Mouse (Mus musculus) heart, embryonic 15.5 days (tissue): ENCODE measurements around the gene Cd300lb. TPM values are rescaled to one million over a fixed set of nuclear protein-coding genes. Genes with fewer than 3 reads are reported as not detected.
A peak's percentile ranks its signal among the peaks of the same experiment; 100 is the strongest.

Experiments used
- ATAC-seq: fragments of 200-750 bp; cut with Nextera tagmentation; replicated peaks from 2 replicates; pipeline ENCODE4 v1.8.0; 2017; ENCODE audit warnings: low read depth, moderate TSS enrichment; ENCODE audit not compliant: insufficient number of reproducible peaks, insufficient read depth, low FRiP score
- H3K27ac ChIP-seq: fragments of 300-500 bp; sonication (generic); 2 replicates; pipeline ENCODE4 v1.5.1; 2015; ENCODE audit warnings: mild to moderate bottlenecking, inconsistent platforms
- H3K27me3 ChIP-seq: fragments of 300-500 bp; sonication (generic); 2 replicates; pipeline ENCODE4 v1.6.1; 2015; ENCODE audit warnings: inconsistent platforms
- H3K36me3 ChIP-seq: fragments of 300-500 bp; sonication (generic); 2 replicates; pipeline ENCODE4 v1.6.1; 2015; ENCODE audit warnings: mild to moderate bottlenecking, inconsistent platforms
- H3K4me1 ChIP-seq: fragments of 300-500 bp; sonication (generic); replicated peaks from 2 replicates; pipeline ENCODE4 v1.6.1; 2015; ENCODE audit warnings: inconsistent platforms
- H3K4me2 ChIP-seq: fragments of 300-500 bp; sonication (generic); 2 replicates; pipeline ENCODE4 v1.6.1; 2015; ENCODE audit warnings: inconsistent platforms, mild to moderate bottlenecking, moderate library complexity
- H3K4me3 ChIP-seq: fragments of 300-500 bp; sonication (generic); 2 replicates; pipeline ENCODE4 v1.5.1; 2015; ENCODE audit warnings: mild to moderate bottlenecking, inconsistent platforms
- H3K9ac ChIP-seq: fragments of 300-500 bp; sonication (generic); 2 replicates; pipeline ENCODE4 v1.6.1; 2015; ENCODE audit warnings: mild to moderate bottlenecking, inconsistent platforms
- H3K9me3 ChIP-seq: fragments of 300-500 bp; sonication (generic); replicated peaks from 2 replicates; pipeline ENCODE4 v1.6.1; 2016; ENCODE audit warnings: inconsistent platforms
- WGBS: fragments of 180-500 bp; shearing (Covaris S2); methylation state at CpG from one replicate; pipeline ENCODE4 v1.1.7; 2015; ENCODE audit warnings: mixed read lengths; 5-methylcytosine and 5-hydroxymethylcytosine counted together
- polyA plus RNA-seq: library from polyadenylated mRNA; unstranded; fragments of >200 nt; fragmentation: Nextera tagmentation; extraction: Ambion mirVana; gene quantifications from 2 replicates; pipeline ENCODE4 v1.2.1, GENCODE M21; 2015

The Cd300lb gene
- polyA plus RNA-seq, 1 experiment from 2014 or later = 0.34 TPM

GRCm38 (mm10) chr11:114883251-114883789 lies 50.9 kb downstream of the Cd300lb start:
- H3K27me3 ChIP-seq = no peaks in the 10 kb centered on the region
- no peak overlapping the region for H3K4me2 ChIP-seq
- no peak for ATAC-seq
- no peak overlapping the region for H3K9ac ChIP-seq
- WGBS = 85% methylated on average over 4 of the region's 4 CpGs
- H3K27ac ChIP-seq = no peak overlapping the region
- H3K36me3 ChIP-seq = no peaks in the 10 kb centered on the region
- H3K9me3 ChIP-seq = no peaks in the 10 kb centered on the region
- peaks cover 9% of the 10 kb centered on the region; the same call in 1 of the 2 replicates for H3K4me1 ChIP-seq
- no peak overlapping the region for H3K4me3 ChIP-seq

DNA sequence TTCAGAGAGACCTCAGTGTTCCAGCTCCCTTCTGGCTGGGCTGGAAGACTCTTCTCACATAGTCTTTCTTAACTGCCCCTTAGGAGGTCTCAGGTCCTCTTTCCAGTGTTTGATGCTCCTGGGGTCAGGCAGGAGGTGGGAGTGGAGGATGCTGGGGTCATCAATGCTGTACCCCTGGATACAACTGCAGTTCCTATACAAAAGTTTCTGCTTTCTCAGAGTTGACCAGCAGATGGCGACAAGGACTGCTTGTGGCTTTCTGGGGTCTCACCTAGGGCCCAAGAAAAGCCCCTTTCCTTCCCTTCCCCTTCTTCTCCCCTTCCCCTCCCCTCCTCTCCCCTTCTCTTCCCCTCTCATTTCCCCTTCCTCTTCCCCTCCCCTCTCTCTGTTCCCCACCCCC lies 53.6 kb downstream of the Cd300lb start:
- Histone ChIP-seq H3K4me2 (no peak overlapping the region), H3K9me3 (no peaks in the 10 kb centered on the region), H3K27ac (no peak overlapping the region), H3K36me3 (no peaks in the 10 kb centered on the region), H3K4me3 (no peak overlapping the region), H3K9ac (no peak overlapping the region), H3K27me3 (no peaks in the 10 kb centered on the region), H3K4me1 (peaks cover 9% of the 10 kb centered on the region; the same call in 1 of the 2 replicates)
- 4% methylated on average over 1 of the region's 1 CpGs for WGBS
- ATAC-seq = no peak

GRCm38 (mm10) chr11:114880185-114880584 lies 54.0 kb downstream of the Cd300lb start:
- H3K27ac ChIP-seq = no peak overlapping the region
- ATAC-seq = no peak
- H3K4me1 ChIP-seq = peaks cover 12% of the 10 kb centered on the region; the same call in 1 of the 2 replicates
- H3K9me3 ChIP-seq = no peaks in the 10 kb centered on the region
- no peak overlapping the region for H3K4me2 ChIP-seq
- no peak overlapping the region for H3K4me3 ChIP-seq
- H3K36me3 ChIP-seq = no peaks in the 10 kb centered on the region
- no peak overlapping the region for H3K9ac ChIP-seq
- no peaks in the 10 kb centered on the region for H3K27me3 ChIP-seq

- no peak overlapping the region for H3K4me2 ChIP-seq
- no peak overlapping the region for H3K9ac ChIP-seq
- 59% methylated on average over 2 of the region's 2 CpGs for WGBS
- H3K4me3 ChIP-seq = no peak overlapping the region
- no peaks in the 10 kb centered on the region for H3K9me3 ChIP-seq
- no peaks in the 10 kb centered on the region for H3K27me3 ChIP-seq
- no peaks in the 10 kb centered on the region for H3K36me3 ChIP-seq
- H3K4me1 ChIP-seq = peaks cover 9% of the 10 kb centered on the region; the same call in 1 of the 2 replicates
- H3K27ac ChIP-seq = no peak overlapping the region
- no peak for ATAC-seq
Observed at GRCm38 (mm10) chr11:114879666-114880065, 54.5 kb downstream of the Cd300lb start.

GRCm38 (mm10) chr11:114877145-114877544 lies 57.0 kb downstream of the Cd300lb start:
- Histone ChIP-seq H3K9ac (no peak overlapping the region), H3K27ac (no peak overlapping the region), H3K27me3 (no peaks in the 10 kb centered on the region), H3K9me3 (no peaks in the 10 kb centered on the region), H3K36me3 (no peaks in the 10 kb centered on the region), H3K4me3 (no peak overlapping the region), H3K4me1 (peaks cover 14% of the 10 kb centered on the region), H3K4me2 (no peak overlapping the region)
- ATAC-seq = no peak
- WGBS = 27% methylated on average over 3 of the region's 3 CpGs

DNA sequence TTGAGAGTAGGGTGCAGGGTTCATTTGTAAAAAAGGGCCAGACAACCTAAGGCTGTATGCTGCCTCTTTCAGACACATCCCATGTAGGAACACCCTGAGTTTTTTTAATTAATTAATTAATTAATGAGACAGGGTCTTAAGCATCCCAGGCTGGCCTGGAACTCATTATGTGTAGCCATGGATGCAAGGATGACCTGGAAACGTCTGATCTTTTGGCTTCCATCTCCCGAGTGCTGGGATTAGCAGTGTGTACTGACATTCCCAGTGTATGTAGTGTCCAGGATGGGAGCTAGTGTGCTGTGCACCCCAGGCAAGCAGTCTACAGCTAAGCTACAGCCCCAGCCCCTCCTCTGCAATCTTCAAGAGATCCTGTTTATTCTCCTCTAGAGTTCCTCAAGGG lies 57.6 kb downstream of the Cd300lb start:
- 38% methylated on average over 2 of the region's 2 CpGs for WGBS
- H3K27me3 ChIP-seq = no peaks in the 10 kb centered on the region
- no peak overlapping the region for H3K27ac ChIP-seq
- ATAC-seq = no peak
- no peak overlapping the region for H3K4me3 ChIP-seq
- no peak overlapping the region for H3K9ac ChIP-seq
- H3K36me3 ChIP-seq = no peaks in the 10 kb centered on the region
- no peak overlapping the region for H3K4me2 ChIP-seq
- peaks cover 14% of the 10 kb centered on the region for H3K4me1 ChIP-seq
- no peaks in the 10 kb centered on the region for H3K9me3 ChIP-seq

GRCm38 (mm10) chr11:114876176-114876575 lies 58.0 kb downstream of the Cd300lb start:
- ATAC-seq = no peak
- no peak overlapping the region for H3K27ac ChIP-seq
- no peak overlapping the region for H3K4me2 ChIP-seq

GRCm38 (mm10) chr11:114875301-114875801 lies 58.8 kb downstream of the Cd300lb start:
- WGBS = 30% methylated on average over 9 of the region's 9 CpGs
- Histone ChIP-seq H3K27me3 (no peaks in the 10 kb centered on the region), H3K9ac (no peak overlapping the region), H3K9me3 (no peaks in the 10 kb centered on the region), H3K27ac (no peak overlapping the region), H3K4me3 (no peak overlapping the region), H3K4me2 (no peak overlapping the region), H3K36me3 (no peaks in the 10 kb centered on the region), H3K4me1 (peaks cover 14% of the 10 kb centered on the region)
- ATAC-seq = no peak

More at GRCm38 (mm10) chr11:114876176-114876575, 58.0 kb downstream of the Cd300lb start:
- peaks cover 14% of the 10 kb centered on the region for H3K4me1 ChIP-seq
- no peak overlapping the region for H3K9ac ChIP-seq
- no peaks in the 10 kb centered on the region for H3K27me3 ChIP-seq
- no peaks in the 10 kb centered on the region for H3K9me3 ChIP-seq
- 56% methylated on average over 7 of the region's 7 CpGs for WGBS
- no peaks in the 10 kb centered on the region for H3K36me3 ChIP-seq
- no peak overlapping the region for H3K4me3 ChIP-seq

DNA sequence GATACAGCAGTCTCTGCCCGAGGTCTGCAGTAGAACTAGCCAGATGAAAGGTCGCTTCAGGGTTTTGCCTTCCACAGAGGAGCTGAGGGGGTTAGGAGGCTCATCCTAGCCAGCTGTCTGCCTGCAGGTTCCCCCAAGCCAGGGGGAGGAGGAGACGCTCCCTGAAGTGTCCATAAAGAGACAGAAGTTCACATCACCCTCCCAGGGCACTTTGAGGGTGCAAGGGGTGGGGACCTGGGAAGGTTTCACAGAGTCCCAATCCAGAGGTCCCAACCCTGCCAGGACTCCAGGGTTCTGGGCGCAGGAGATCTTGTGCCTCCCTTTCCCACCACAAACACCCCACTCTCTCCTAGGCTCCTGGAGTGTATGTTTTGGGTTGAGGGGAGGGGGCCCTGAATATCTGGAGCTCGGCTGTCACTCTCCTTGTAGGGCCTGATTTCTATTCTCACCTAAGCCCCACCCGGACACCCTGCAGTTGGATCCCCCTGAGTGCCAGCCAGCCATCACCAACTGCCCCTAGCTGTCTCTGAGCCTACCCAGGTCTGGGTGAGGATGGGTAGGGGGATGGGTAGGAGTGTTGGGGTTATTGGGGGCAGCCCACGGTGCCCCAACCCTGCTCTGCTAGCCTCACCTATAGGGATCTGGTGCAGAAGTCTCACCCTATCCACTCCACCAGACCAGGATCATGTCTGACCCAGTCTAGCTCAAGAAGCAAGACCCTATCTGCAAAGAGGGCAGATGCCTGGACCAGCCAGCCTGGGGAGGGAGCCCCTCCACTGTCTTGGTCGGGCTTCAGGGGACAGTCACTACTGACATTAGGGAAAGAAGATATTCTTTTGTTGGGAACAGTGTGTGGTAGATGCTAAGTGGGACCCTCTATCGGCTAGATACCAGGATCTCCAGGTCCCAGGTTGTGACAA lies 59.7 kb downstream of the Cd300lb start:
- no peak overlapping the region for H3K4me2 ChIP-seq
- H3K36me3 ChIP-seq = no peaks in the 10 kb centered on the region
- no peak overlapping the region for H3K4me3 ChIP-seq
- no peak for ATAC-seq
- H3K4me1 ChIP-seq = peaks cover 14% of the 10 kb centered on the region
- H3K9me3 ChIP-seq = no peaks in the 10 kb centered on the region
- 59% methylated on average over 9 of the region's 9 CpGs for WGBS
- H3K9ac ChIP-seq = no peak overlapping the region
- H3K27ac ChIP-seq = no peak overlapping the region
- H3K27me3 ChIP-seq = no peaks in the 10 kb centered on the region

DNA sequence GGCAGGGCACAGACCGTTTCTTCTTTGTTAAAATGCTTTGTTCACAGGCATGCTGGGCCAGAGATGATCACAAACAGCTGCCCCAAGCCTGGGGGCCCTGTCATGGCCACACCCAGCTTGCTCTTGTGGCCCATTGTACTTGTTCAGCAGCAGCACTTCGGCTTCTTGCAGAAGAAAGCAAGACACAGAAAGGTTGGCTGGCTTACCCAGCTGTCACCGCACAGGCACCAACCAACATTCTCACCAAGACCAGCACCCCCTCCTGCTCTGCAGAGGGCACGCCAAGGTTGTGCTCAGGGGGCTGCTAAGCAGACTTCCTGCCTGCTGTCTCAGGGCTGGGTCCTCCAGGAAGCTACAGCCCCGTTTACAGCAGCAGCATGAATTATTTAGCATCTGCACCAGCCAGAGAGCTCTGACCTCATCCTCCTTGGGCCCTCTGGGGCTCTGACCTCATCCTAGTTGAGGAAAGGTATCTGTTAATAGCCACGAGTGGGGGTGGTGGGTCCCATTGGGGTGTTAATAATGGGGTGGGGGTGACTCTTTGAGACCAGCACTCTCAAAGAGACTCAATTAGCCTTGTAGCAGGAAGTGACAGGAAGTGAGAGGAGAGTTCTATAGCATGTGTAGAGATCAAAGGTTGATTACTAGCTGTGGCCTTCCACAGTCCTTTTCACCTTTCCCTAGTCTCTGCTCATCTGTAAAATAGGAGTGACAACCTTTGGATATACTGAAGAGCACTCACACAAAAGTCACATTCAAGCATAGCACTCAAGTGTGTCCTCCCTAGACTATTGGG lies 61.0 kb downstream of the Cd300lb start:
- 18% methylated on average over 6 of the region's 6 CpGs for WGBS
- Histone ChIP-seq H3K4me3 (no peak overlapping the region), H3K4me1 (peaks cover 15% of the 10 kb centered on the region), H3K4me2 (no peak overlapping the region), H3K27ac (peak overlapping the region; percentile 53), H3K36me3 (no peaks in the 10 kb centered on the region), H3K27me3 (no peaks in the 10 kb centered on the region), H3K9ac (no peak overlapping the region), H3K9me3 (no peaks in the 10 kb centered on the region)
- ATAC-seq = peak; percentile 38; the same call in 1 of the 2 replicates
